Mouse (Mus musculus) liver, embryonic 16.5 days (tissue): Measurements from ENCODE around the gene Btla. TPM values are rescaled to one million over a fixed set of nuclear protein-coding genes. Genes with fewer than 3 reads are reported as not detected.

Experiments
- ATAC-seq: fragments of 200-750 bp; cut with Nextera tagmentation; 2 replicates; pipeline ENCODE4 v1.8.0; 2017; ENCODE audit warnings: low read depth, mild to moderate bottlenecking, moderate number of reproducible peaks, moderate library complexity
- H3K27ac ChIP-seq: fragments of 300-500 bp; sonication (generic); 2 replicates; pipeline ENCODE4 v1.5.1; 2014; ENCODE audit warnings: mild to moderate bottlenecking, low read length
- H3K27me3 ChIP-seq: fragments of 300-500 bp; sonication (generic); 2 replicates; pipeline ENCODE4 v1.6.1; 2014; ENCODE audit warnings: low read depth, low read length, mixed read lengths; ENCODE audit not compliant: control insufficient read depth, insufficient read depth
- H3K36me3 ChIP-seq: fragments of 300-500 bp; sonication (generic); 2 replicates; pipeline ENCODE4 v1.6.1; 2014; ENCODE audit warnings: mild to moderate bottlenecking; ENCODE audit not compliant: control insufficient read depth, insufficient read depth
- H3K4me1 ChIP-seq: fragments of 300-500 bp; sonication (generic); 2 replicates; pipeline ENCODE4 v1.6.1; 2014; ENCODE audit warnings: low read depth, low read length, mixed read lengths; ENCODE audit not compliant: control insufficient read depth
- H3K4me2 ChIP-seq: fragments of 300-500 bp; sonication (generic); 2 replicates; pipeline ENCODE4 v1.6.1; 2014; ENCODE audit warnings: low read depth, low read length, mixed read lengths
- H3K4me3 ChIP-seq: fragments of 300-500 bp; sonication (generic); 2 replicates; pipeline ENCODE4 v1.5.1; 2014; ENCODE audit warnings: low read depth, mild to moderate bottlenecking, low read length
- H3K9ac ChIP-seq: fragments of 300-500 bp; sonication (generic); 2 replicates; pipeline ENCODE4 v1.6.1; 2014; ENCODE audit warnings: low read depth, low read length
- H3K9me3 ChIP-seq: fragments of 300-500 bp; sonication (generic); replicated peaks from 2 replicates; pipeline ENCODE4 v1.6.1; 2016; ENCODE audit warnings: low read length; ENCODE audit not compliant: control insufficient read depth
- WGBS: fragments of 180-500 bp; shearing (Covaris S2); extraction: QIAGEN DNeasy Blood & Tissue Kit; methylation state at CpG from one replicate; pipeline ENCODE4 v1.1.7; 2014; ENCODE audit not compliant: insufficient replicate concordance; 5-methylcytosine and 5-hydroxymethylcytosine counted together
- polyA plus RNA-seq: library from polyadenylated mRNA; unstranded; fragments of >200 nt; fragmentation: Nextera tagmentation; extraction: Ambion mirVana; gene quantifications from 2 replicates; pipeline ENCODE4 v1.2.1, GENCODE M21; 2015

Btla gene
- polyA plus RNA-seq, 1 experiment from 2014 or later = 0.57 TPM

- H3K9me3 ChIP-seq = no peaks in the 10 kb centered on the region
- no peak overlapping the region for H3K4me3 ChIP-seq
- H3K36me3 ChIP-seq = no peaks in the 10 kb centered on the region
- no peaks in the 10 kb centered on the region for H3K27me3 ChIP-seq
- whole genome bisulfite sequencing = 31% methylated on average over 3 of the region's 3 CpGs
- H3K27ac ChIP-seq = no peak overlapping the region
- no peak overlapping the region for H3K9ac ChIP-seq
- H3K4me2 ChIP-seq = no peak overlapping the region
- no peak for ATAC-seq
- no peaks in the 10 kb centered on the region for H3K4me1 ChIP-seq
Measured at GRCm38 (mm10) chr16:45222771-45223170, 1.3 kb upstream of the Btla start.

GRCm38 (mm10) chr16:45224431-45225008 is 405 bp downstream of the Btla start:
- Histone ChIP-seq H3K4me1 (no peaks in the 10 kb centered on the region), H3K27ac (no peak overlapping the region), H3K4me2 (no peak overlapping the region; the same call in 1 of the 2 replicates), H3K27me3 (no peaks in the 10 kb centered on the region), H3K9ac (no peak overlapping the region), H3K9me3 (no peaks in the 10 kb centered on the region), H3K36me3 (no peaks in the 10 kb centered on the region), H3K4me3 (no peak overlapping the region)
- WGBS = 42% methylated on average over 4 of the region's 4 CpGs
- ATAC-seq = no peak

GRCm38 (mm10) chr16:45227002-45227401 is 2.9 kb downstream of the Btla start:
- Histone ChIP-seq H3K4me3 (no peak overlapping the region), H3K4me1 (no peaks in the 10 kb centered on the region), H3K36me3 (no peaks in the 10 kb centered on the region), H3K27me3 (no peaks in the 10 kb centered on the region), H3K9ac (no peak overlapping the region), H3K9me3 (no peaks in the 10 kb centered on the region), H3K4me2 (no peak overlapping the region), H3K27ac (no peak overlapping the region)
- ATAC-seq = no peak
- WGBS = 45% methylated on average over 1 of the region's 1 CpGs

GRCm38 (mm10) chr16:45231296-45231695 is 7.2 kb downstream of the Btla start:
- H3K27ac ChIP-seq = no peak overlapping the region
- H3K4me3 ChIP-seq = no peak overlapping the region
- H3K4me2 ChIP-seq = no peak overlapping the region
- no peaks in the 10 kb centered on the region for H3K4me1 ChIP-seq
- H3K9ac ChIP-seq = no peak overlapping the region
- WGBS = 59% methylated on average over 1 of the region's 1 CpGs
- H3K36me3 ChIP-seq = no peaks in the 10 kb centered on the region
- H3K9me3 ChIP-seq = no peaks in the 10 kb centered on the region
- no peak for ATAC-seq
- no peaks in the 10 kb centered on the region for H3K27me3 ChIP-seq

- WGBS = 52% methylated on average over 3 of the region's 3 CpGs
- Histone ChIP-seq H3K36me3 (no peaks in the 10 kb centered on the region), H3K9ac (no peak overlapping the region), H3K4me1 (no peaks in the 10 kb centered on the region), H3K4me3 (no peak overlapping the region), H3K27ac (no peak overlapping the region), H3K27me3 (no peaks in the 10 kb centered on the region), H3K9me3 (no peaks in the 10 kb centered on the region), H3K4me2 (no peak overlapping the region)
- ATAC-seq = no peak
Measured at GRCm38 (mm10) chr16:45233007-45233406, 8.9 kb downstream of the Btla start.

GRCm38 (mm10) chr16:45242700-45243099 is 18.6 kb downstream of the Btla start:
- 67% methylated on average over 1 of the region's 1 CpGs for WGBS
- ATAC-seq = no peak
- no peak overlapping the region for H3K4me3 ChIP-seq

GRCm38 (mm10) chr16:45244930-45245472 is 20.9 kb downstream of the Btla start:
- WGBS = 58% methylated on average over 3 of the region's 3 CpGs
- no peak for ATAC-seq

More at GRCm38 (mm10) chr16:45242700-45243099, 18.6 kb downstream of the Btla start:
- H3K4me1 ChIP-seq = no peaks in the 10 kb centered on the region
- H3K4me2 ChIP-seq = no peak overlapping the region
- no peak overlapping the region for H3K27ac ChIP-seq
- no peaks in the 10 kb centered on the region for H3K36me3 ChIP-seq
- no peaks in the 10 kb centered on the region for H3K9me3 ChIP-seq
- H3K27me3 ChIP-seq = no peaks in the 10 kb centered on the region
- no peak overlapping the region for H3K9ac ChIP-seq

GRCm38 (mm10) chr16:45249761-45250160 is 25.6 kb downstream of the Btla start:
- Histone ChIP-seq H3K27ac (no peak overlapping the region), H3K4me2 (no peak overlapping the region), H3K27me3 (no peaks in the 10 kb centered on the region), H3K4me1 (no peaks in the 10 kb centered on the region), H3K9me3 (no peaks in the 10 kb centered on the region), H3K9ac (no peak overlapping the region), H3K36me3 (no peaks in the 10 kb centered on the region), H3K4me3 (no peak overlapping the region)
- no peak for ATAC-seq
- 76% methylated on average over 2 of the region's 2 CpGs for WGBS

More at GRCm38 (mm10) chr16:45244930-45245472, 20.9 kb downstream of the Btla start:
- Histone ChIP-seq H3K27me3 (no peaks in the 10 kb centered on the region), H3K4me3 (no peak overlapping the region), H3K36me3 (no peaks in the 10 kb centered on the region), H3K27ac (no peak overlapping the region), H3K4me1 (no peaks in the 10 kb centered on the region), H3K4me2 (no peak overlapping the region), H3K9me3 (no peaks in the 10 kb centered on the region), H3K9ac (no peak overlapping the region)

- Histone ChIP-seq H3K9me3 (no peaks in the 10 kb centered on the region), H3K36me3 (no peaks in the 10 kb centered on the region), H3K4me1 (no peaks in the 10 kb centered on the region), H3K4me3 (no peak overlapping the region), H3K9ac (no peak overlapping the region), H3K4me2 (no peak overlapping the region), H3K27ac (no peak overlapping the region), H3K27me3 (no peaks in the 10 kb centered on the region)
- ATAC-seq = no peak
Measured at GRCm38 (mm10) chr16:45250317-45250716, 26.2 kb downstream of the Btla start.
